Mouse (Mus musculus): ENCODE data around the gene Arhgap18. TPM values are rescaled to one million over a fixed set of nuclear protein-coding genes. Genes with fewer than 3 reads are reported as not detected.

Arhgap18 gene
- polyA plus RNA-seq (2016; fragmentation: Nextera tagmentation; extraction: Ambion mirVana) = 9.3 and 10.1 TPM in 2 replicates

DNA sequence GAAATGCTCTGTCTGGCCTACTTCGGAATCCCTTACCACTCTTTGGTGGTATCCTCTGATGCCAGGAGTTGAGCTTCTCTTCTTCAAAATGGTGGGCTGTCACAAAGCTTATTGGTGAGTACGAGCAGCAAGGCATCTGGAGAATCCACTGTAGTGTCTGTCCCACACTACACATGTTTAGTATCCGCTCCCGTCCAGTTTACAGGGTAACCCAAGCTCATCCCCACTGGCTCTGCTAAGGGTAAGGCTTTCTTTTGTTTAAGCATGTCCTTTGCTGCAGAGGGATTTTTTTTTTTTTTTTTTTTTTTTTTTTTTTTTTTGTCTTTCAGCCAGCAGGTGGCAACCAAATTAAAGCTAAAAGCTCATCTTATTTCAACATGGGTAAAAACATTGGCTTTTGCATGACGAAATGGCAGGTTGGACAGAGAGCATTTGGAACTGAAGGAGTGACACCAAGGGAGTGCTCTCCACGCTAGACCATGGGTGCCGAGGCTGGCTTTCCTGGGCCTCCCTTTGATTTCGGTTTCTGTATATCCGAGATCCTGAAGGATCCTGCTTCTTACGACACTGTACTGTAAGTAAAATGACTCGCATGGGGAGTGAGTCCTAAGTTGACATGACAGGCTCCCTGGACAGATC, at the start of gene Arhgap18:
Gene Arhgap18 (plus strand): TSS at position 493 of the 639 bp plus-strand sequence.
- Histone ChIP-seq H3K36me3 (no peaks in the 10 kb centered on the region), H3K27me3 (replicated peaks) (no peaks in the 10 kb centered on the region), H3K9ac (no peak within 1 kb of the TSS), H3K27ac (no peak within 1 kb of the TSS), H3K9me3 (replicated peaks) (no peaks in the 10 kb centered on the region), H3K4me2 (no peak within 1 kb of the TSS), H3K4me3 (no peak within 1 kb of the TSS), H3K4me1 (no peaks in the 10 kb centered on the region)
- ATAC-seq = no peak
- 74% methylated on average over 11 of the region's 11 CpGs for WGBS (ENCODE audit: insufficient replicate concordance)

DNA sequence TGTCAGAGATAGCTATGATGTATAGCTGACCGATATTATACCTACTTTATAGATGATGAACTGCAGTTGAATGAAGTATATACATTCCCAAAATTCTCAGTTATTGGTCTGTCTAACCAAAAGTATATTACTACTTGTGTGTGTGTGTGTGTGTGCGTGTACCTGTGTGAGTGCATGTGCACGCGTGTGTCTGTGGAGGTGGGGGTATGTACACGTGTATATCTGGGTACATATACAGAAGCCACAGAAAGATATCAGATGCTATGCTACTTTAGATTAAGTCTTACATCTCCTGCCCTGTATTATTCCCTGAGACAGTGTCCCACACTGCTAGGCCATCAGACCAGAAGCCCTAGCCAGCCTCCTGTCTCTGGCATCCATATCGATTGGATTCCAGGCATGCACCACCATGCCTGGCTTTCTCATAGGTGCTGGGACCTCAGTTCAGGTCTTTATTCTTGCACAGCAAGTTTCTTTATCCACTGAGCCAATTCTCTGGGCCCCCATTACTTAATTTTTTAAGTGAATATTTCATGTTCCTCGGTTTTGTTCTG, 42.7 kb upstream of the Arhgap18 start:
- Histone ChIP-seq H3K4me1 (no peaks in the 10 kb centered on the region), H3K9me3 (replicated peaks) (no peaks in the 10 kb centered on the region), H3K27ac (no peak overlapping the region), H3K27me3 (replicated peaks) (no peaks in the 10 kb centered on the region), H3K9ac (no peak overlapping the region), H3K4me3 (no peak overlapping the region), H3K36me3 (no peaks in the 10 kb centered on the region), H3K4me2 (no peak overlapping the region)
- WGBS (ENCODE audit: insufficient replicate concordance) = 80% methylated on average over 7 of the region's 7 CpGs
- ATAC-seq = no peak

DNA sequence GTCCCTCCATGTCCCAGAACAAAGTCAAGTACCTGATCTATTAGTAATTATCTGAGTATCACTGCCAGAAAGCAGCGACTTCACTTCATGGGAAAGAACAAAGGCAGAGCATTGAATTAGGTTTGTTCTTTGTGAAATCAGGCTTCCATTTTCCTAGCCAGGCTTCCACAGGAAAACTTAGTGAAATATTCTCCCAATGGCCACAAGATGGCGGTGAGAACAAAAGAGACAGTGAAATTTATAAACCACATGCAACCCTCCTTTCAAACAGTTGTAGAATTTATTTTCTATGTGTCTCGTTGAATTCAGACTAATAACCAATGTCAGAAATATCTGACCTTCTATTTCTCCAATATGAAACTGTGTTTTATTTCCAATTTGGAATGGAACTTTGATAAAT, 42.2 kb upstream of the Arhgap18 start:
- Histone ChIP-seq H3K4me1 (no peaks in the 10 kb centered on the region), H3K27ac (no peak overlapping the region), H3K4me2 (no peak overlapping the region), H3K9ac (no peak overlapping the region), H3K27me3 (replicated peaks) (no peaks in the 10 kb centered on the region), H3K9me3 (replicated peaks) (no peaks in the 10 kb centered on the region), H3K4me3 (no peak overlapping the region), H3K36me3 (no peaks in the 10 kb centered on the region)
- WGBS (ENCODE audit: insufficient replicate concordance) = 5% methylated on average over 3 of the region's 3 CpGs
- no peak for ATAC-seq

DNA sequence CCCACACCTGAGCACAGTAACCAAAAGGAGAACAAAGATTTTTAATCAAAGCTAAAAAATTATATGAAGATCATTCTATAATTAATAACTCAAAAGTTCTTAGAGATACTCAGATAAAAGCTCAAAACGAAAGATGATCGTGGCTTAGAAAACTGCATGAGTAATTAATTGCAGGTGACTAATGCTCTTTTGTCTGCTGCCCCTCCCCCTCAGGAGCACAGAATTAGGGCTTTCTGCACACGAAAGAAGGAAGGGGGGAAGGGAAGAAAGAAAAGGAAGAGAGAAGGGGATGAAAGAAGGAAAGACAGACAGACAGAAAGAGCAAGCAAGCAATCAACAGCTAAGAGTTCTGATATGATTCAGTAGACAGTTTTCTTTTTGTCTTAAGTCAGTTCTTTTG, 39.2 kb upstream of the Arhgap18 start:
- no peak for ATAC-seq
- Histone ChIP-seq H3K4me1 (no peaks in the 10 kb centered on the region), H3K4me2 (no peak overlapping the region), H3K4me3 (no peak overlapping the region), H3K9ac (no peak overlapping the region), H3K36me3 (no peaks in the 10 kb centered on the region), H3K9me3 (replicated peaks) (no peaks in the 10 kb centered on the region), H3K27me3 (replicated peaks) (no peaks in the 10 kb centered on the region), H3K27ac (no peak overlapping the region)
- 53% methylated on average over 3 of the region's 3 CpGs for WGBS (ENCODE audit: insufficient replicate concordance)

DNA sequence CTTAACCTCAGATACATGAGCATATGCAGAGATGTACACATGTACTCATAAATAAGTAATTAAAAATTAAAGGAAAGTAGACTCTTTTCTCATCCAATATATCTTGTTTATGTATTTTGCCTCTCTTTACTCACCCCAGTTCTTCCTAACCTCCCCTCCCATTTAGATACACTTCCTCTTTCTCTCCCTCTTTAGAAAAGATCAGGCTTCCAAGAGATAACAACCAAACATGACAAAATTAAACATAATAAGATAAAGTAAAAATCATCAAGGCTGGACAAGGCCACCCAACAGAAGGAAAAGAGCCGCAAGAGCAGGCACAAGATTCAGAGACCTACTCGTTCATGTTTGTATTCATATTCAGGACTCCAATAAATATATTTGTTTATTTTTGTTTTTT, 28.5 kb upstream of the Arhgap18 start:
- no peak overlapping the region for H3K4me3 ChIP-seq
- 61% methylated on average over 2 of the region's 2 CpGs for WGBS (ENCODE audit: insufficient replicate concordance)

DNA sequence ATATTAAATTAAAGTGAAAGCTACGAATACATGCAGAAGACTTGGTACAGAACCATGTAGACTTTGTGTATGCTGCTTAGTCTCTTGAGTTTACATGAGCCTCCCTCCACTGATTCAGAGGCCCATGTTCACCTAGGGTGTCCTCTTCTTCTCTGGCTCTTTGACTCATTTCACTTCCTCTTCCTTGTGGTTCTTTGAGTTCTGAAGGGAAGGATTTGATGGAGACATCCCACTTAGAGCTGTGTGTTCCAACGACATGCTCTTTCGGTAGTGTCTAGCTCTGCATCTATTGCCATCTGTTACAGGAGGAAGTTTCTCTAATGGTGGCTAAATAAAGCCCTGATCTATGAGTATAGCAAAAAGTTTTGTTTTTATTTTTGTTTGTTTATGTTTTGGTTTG, 28.0 kb upstream of the Arhgap18 start:
- Histone ChIP-seq H3K27ac (no peak overlapping the region), H3K27me3 (replicated peaks) (no peaks in the 10 kb centered on the region), H3K4me2 (no peak overlapping the region), H3K36me3 (no peaks in the 10 kb centered on the region), H3K9me3 (replicated peaks) (no peaks in the 10 kb centered on the region), H3K4me1 (no peaks in the 10 kb centered on the region), H3K9ac (no peak overlapping the region), H3K4me3 (no peak overlapping the region)
- ATAC-seq = no peak
- WGBS (ENCODE audit: insufficient replicate concordance) = 55% methylated on average over 3 of the region's 3 CpGs

More for the DNA sequence above, 28.5 kb upstream of the Arhgap18 start:
- ATAC-seq = no peak
- H3K27me3 ChIP-seq (replicated peaks) = no peaks in the 10 kb centered on the region
- H3K36me3 ChIP-seq = no peaks in the 10 kb centered on the region
- H3K4me1 ChIP-seq = no peaks in the 10 kb centered on the region
- H3K4me2 ChIP-seq = no peak overlapping the region
- no peaks in the 10 kb centered on the region for H3K9me3 ChIP-seq (replicated peaks)
- H3K9ac ChIP-seq = no peak overlapping the region
- no peak overlapping the region for H3K27ac ChIP-seq

DNA sequence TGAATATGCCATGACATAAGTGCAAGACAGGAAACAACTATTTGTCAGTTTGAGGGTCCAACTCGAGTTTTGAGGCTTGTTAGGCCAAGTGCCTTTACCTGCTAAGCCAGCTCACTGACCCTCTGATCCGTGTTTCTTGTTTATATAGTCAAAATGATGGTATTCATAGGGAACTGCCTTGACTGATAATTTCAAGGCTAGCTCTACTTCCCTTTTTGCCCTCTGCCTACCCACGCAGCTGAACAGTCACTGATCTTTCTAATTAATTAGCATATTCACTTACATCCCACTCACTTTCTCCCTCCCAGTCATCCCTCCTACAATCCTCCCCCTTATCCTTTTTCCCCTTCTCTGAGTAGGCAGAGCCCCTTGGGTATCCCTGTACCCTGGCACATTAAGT, 2.4 kb upstream of the Arhgap18 start:
- no peaks in the 10 kb centered on the region for H3K27me3 ChIP-seq (replicated peaks)
- ATAC-seq = no peak
- no peak overlapping the region for H3K4me2 ChIP-seq
- no peaks in the 10 kb centered on the region for H3K4me1 ChIP-seq
- H3K4me3 ChIP-seq = no peak overlapping the region
- H3K27ac ChIP-seq = no peak overlapping the region
- H3K9me3 ChIP-seq (replicated peaks) = no peaks in the 10 kb centered on the region
- no peaks in the 10 kb centered on the region for H3K36me3 ChIP-seq
- WGBS (ENCODE audit: insufficient replicate concordance) = 19% methylated on average over 3 of the region's 3 CpGs
- no peak overlapping the region for H3K9ac ChIP-seq

DNA sequence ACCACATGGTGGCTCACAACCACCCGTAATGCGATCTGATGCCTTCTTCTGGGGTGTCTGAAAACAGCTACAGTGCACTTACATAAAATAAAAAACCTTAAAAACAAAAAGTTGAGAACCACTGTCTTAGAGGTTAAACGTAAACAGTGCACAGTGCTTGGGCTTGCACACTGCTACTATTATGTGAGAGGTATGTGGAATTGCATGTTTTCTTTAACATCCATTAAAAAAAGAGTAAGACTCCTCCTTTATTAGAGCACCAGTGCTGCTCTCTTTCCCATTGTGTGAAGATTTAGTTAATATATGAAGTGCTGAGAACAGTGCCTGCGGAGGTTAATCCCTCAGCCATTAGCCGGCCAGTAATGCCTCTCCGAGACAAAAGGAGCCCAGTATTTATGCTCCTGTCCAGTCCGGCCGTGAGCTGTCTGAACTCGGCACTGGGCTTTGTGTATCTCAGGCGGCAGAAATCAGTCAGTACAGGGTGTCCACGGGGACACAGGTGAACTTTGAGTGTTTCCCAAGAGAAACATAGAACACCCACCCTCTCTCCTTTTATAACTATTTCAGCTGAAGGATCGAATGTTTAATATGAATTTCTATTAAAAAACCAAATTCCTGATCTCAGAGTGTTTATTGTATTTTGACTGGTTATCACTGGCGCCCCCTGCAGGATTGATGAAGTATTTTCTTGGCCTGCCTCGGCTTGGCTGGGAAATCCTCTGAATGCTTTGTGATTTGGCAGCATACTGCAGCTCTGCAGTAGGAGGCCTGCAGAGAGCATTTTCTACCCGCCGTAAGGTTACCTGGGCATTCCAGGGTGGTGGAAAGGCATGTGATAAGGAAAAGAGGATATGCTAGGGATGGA, 925 bp upstream of the Arhgap18 start:
- Histone ChIP-seq H3K4me1 (no peaks in the 10 kb centered on the region), H3K27me3 (replicated peaks) (no peaks in the 10 kb centered on the region), H3K4me2 (no peak overlapping the region), H3K27ac (no peak overlapping the region), H3K9me3 (replicated peaks) (no peaks in the 10 kb centered on the region), H3K9ac (no peak overlapping the region), H3K4me3 (no peak overlapping the region), H3K36me3 (no peaks in the 10 kb centered on the region)
- ATAC-seq = no peak
- WGBS (ENCODE audit: insufficient replicate concordance) = 65% methylated on average over 16 of the region's 16 CpGs

DNA sequence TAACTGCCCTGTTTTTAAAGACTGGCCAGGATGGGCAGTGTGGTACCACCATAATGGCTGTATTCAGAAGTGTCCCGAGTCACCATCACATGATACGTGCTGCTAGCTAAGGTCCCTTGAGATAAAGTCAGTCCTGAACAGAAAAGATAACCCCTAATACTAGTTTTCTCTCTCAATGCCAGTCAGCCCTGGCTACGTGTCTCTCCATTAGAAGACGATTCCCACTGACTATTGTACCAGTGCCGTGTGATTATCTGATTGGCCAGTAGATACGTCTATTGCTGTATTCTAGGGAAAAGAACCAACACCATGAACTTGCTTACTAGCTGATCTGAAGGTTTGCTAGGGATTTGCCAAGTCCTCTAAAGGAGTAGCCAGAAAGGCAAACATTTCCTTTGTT, 785 bp downstream of the Arhgap18 start:
- 45% methylated on average over 6 of the region's 6 CpGs for WGBS (ENCODE audit: insufficient replicate concordance)
- ATAC-seq = peak; percentile 42; the same call in 1 of the 2 replicates
- H3K4me3 ChIP-seq = no peak overlapping the region
- no peaks in the 10 kb centered on the region for H3K36me3 ChIP-seq
- H3K9me3 ChIP-seq (replicated peaks) = no peaks in the 10 kb centered on the region
- no peak overlapping the region for H3K4me2 ChIP-seq
- H3K27me3 ChIP-seq (replicated peaks) = no peaks in the 10 kb centered on the region
- no peak overlapping the region for H3K9ac ChIP-seq
- H3K27ac ChIP-seq = no peak overlapping the region
- no peaks in the 10 kb centered on the region for H3K4me1 ChIP-seq

DNA sequence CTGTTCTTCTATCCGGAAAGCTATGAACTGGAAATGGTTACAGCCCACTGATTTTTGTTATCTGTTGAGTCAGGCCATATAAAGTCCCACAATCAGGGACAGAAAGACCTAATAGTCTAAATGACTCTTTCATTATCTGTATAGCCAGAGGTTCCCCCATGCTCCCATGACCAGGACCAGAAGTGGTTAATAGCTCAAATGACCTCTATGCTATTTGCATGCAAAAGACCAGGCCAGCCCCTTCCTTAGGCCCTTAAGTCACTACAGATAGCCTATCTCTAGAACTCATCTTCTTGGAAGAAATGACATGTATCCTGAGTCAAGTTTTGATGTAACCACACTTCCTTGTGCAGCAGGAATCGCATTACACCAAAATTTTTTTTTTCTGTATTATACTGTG, 4.0 kb downstream of the Arhgap18 start:
- Histone ChIP-seq H3K9ac (no peak overlapping the region), H3K4me1 (no peaks in the 10 kb centered on the region), H3K4me2 (no peak overlapping the region), H3K27me3 (replicated peaks) (no peaks in the 10 kb centered on the region), H3K36me3 (no peaks in the 10 kb centered on the region), H3K9me3 (replicated peaks) (no peaks in the 10 kb centered on the region), H3K27ac (no peak overlapping the region), H3K4me3 (no peak overlapping the region)
- no peak for ATAC-seq
- 52% methylated on average over 2 of the region's 2 CpGs for WGBS (ENCODE audit: insufficient replicate concordance)

DNA sequence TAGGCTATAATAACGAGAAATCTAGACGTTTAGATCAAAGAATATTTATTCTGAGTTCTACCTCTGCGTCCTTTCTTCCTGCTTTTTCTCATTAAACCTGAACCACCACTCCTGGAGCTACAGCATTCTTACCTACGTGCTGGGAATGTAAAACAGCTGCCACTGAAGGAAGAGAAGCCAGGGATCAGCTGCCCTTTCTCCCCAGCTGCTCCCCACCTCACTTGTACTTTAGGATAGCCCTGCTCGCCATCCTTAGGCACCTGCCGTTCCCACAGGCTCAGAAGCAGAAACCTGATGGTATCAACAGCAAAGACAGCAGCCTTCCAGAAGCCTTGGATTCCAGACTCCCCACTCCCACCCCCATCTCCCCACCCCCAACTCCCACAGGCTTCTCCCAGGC, 6.2 kb downstream of the Arhgap18 start:
- no peak overlapping the region for H3K4me3 ChIP-seq
- no peak overlapping the region for H3K4me2 ChIP-seq
- WGBS (ENCODE audit: insufficient replicate concordance) = 56% methylated on average over 6 of the region's 6 CpGs
- no peaks in the 10 kb centered on the region for H3K36me3 ChIP-seq
- ATAC-seq = no peak
- H3K27ac ChIP-seq = no peak overlapping the region
- H3K9me3 ChIP-seq (replicated peaks) = no peaks in the 10 kb centered on the region
- no peaks in the 10 kb centered on the region for H3K27me3 ChIP-seq (replicated peaks)
- H3K4me1 ChIP-seq = no peaks in the 10 kb centered on the region
- no peak overlapping the region for H3K9ac ChIP-seq

DNA sequence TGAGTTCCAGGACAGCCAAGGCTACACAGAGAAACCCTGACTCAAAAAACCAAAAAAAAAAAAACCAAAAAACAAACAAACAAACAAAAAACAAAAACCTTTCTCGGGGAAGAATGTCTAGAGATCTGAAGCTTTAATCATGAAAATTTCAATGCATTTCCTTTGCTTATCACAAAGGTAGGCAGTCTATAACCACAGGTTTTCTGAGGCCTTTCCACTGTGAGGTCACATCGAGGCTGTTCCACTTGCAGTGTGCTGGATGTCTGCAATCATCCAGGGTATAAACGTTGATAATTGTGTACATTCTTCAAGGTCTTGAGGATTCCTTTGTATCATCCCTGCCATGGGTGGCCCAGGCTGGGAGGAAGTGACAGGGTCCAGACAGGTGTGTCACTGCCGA, 7.9 kb downstream of the Arhgap18 start:
- 0 out of 2 replicates have a peak, but pooled peaks cover under 1% of the 10 kb centered on the region for H3K4me1 ChIP-seq
- H3K9ac ChIP-seq = no peak overlapping the region
- no peak for ATAC-seq
- 61% methylated on average over 4 of the region's 4 CpGs for WGBS (ENCODE audit: insufficient replicate concordance)
- H3K27me3 ChIP-seq (replicated peaks) = no peaks in the 10 kb centered on the region
- H3K4me2 ChIP-seq = no peak overlapping the region
- H3K36me3 ChIP-seq = no peaks in the 10 kb centered on the region
- H3K9me3 ChIP-seq (replicated peaks) = no peaks in the 10 kb centered on the region
- H3K4me3 ChIP-seq = no peak overlapping the region
- no peak overlapping the region for H3K27ac ChIP-seq

Measured in liver, embryonic 12.5 days (tissue).